Mouse (Mus musculus) embryonic facial prominence, embryonic 14.5 days (tissue): Measurements from ENCODE around the gene Foxk1. TPM values are rescaled to one million over a fixed set of nuclear protein-coding genes. Genes with fewer than 3 reads are reported as not detected.
A peak's percentile ranks its signal among the peaks of the same experiment; 100 is the strongest.

Experiments used
- ATAC-seq: fragments of 200-750 bp; cut with Nextera tagmentation; 2 replicates; pipeline ENCODE4 v1.8.0; 2017; ENCODE audit warnings: low read depth, moderate number of reproducible peaks, moderate TSS enrichment
- DNase-seq: peaks from one replicate; pipeline ENCODE4 v3.0.0-alpha.2; 2015; ENCODE audit warnings: low spot score
- H3K27ac ChIP-seq: fragments of 300-500 bp; sonication (generic); replicated peaks from 2 replicates; pipeline ENCODE4 v1.5.1; 2014; ENCODE audit warnings: low read depth, mild to moderate bottlenecking, low read length, moderate library complexity
- H3K27me3 ChIP-seq: fragments of 300-500 bp; sonication (generic); replicated peaks from 2 replicates; pipeline ENCODE4 v1.6.1; 2014; ENCODE audit warnings: low read length; ENCODE audit not compliant: control insufficient read depth, insufficient read depth
- H3K36me3 ChIP-seq: fragments of 300-500 bp; sonication (generic); 2 replicates; pipeline ENCODE4 v1.6.1; 2014; ENCODE audit warnings: low read length, mixed read lengths; ENCODE audit not compliant: control insufficient read depth, insufficient read depth
- H3K4me1 ChIP-seq: fragments of 300-500 bp; sonication (generic); 2 replicates; pipeline ENCODE4 v1.6.1; 2014; ENCODE audit warnings: antibody characterized with exemption, low read length; ENCODE audit not compliant: control insufficient read depth, insufficient read depth
- H3K4me2 ChIP-seq: fragments of 300-500 bp; sonication (generic); 2 replicates; pipeline ENCODE4 v1.6.1; 2014; ENCODE audit warnings: low read depth, mild to moderate bottlenecking, low read length, moderate library complexity, mixed read lengths
- H3K4me3 ChIP-seq: fragments of 300-500 bp; sonication (generic); 2 replicates; pipeline ENCODE4 v1.5.1; 2014; ENCODE audit warnings: low read depth, mild to moderate bottlenecking, low read length
- H3K9ac ChIP-seq: fragments of 300-500 bp; sonication (generic); 2 replicates; pipeline ENCODE4 v1.6.1; 2014; ENCODE audit warnings: low read depth, mild to moderate bottlenecking, low read length, moderate library complexity, mixed read lengths
- H3K9me3 ChIP-seq: fragments of 300-500 bp; sonication (generic); 2 replicates; pipeline ENCODE4 v1.6.1; 2016; ENCODE audit warnings: low read length; ENCODE audit not compliant: control insufficient read depth
- WGBS: fragments of 180-500 bp; shearing (Covaris S2); extraction: QIAGEN DNeasy Blood & Tissue Kit; methylation state at CpG from one replicate; pipeline ENCODE4 v1.1.7; 2014; 5-methylcytosine and 5-hydroxymethylcytosine counted together
- polyA plus RNA-seq: library from polyadenylated mRNA; unstranded; fragments of >200 nt; fragmentation: Nextera tagmentation; extraction: Ambion mirVana; gene quantifications from 2 replicates; pipeline ENCODE4 v1.2.1, GENCODE M21; 2014

Gene Foxk1
- polyA plus RNA-seq, 1 experiment from 2014 or later, result 7.5 TPM

GRCm38 (mm10) chr5:142370406-142371171 is 30.7 kb upstream of the Foxk1 start:
- no peak for DNase-seq
- Histone ChIP-seq H3K9me3 (no peaks in the 10 kb centered on the region), H3K4me3 (no peak overlapping the region), H3K27me3 (no peaks in the 10 kb centered on the region), H3K4me1 (peaks cover 25% of the 10 kb centered on the region), H3K36me3 (no peaks in the 10 kb centered on the region), H3K27ac (no peak overlapping the region), H3K9ac (no peak overlapping the region), H3K4me2 (no peak overlapping the region)
- ATAC-seq, result no peak
- 90% methylated on average over 4 of the region's 4 CpGs for WGBS

DNA sequence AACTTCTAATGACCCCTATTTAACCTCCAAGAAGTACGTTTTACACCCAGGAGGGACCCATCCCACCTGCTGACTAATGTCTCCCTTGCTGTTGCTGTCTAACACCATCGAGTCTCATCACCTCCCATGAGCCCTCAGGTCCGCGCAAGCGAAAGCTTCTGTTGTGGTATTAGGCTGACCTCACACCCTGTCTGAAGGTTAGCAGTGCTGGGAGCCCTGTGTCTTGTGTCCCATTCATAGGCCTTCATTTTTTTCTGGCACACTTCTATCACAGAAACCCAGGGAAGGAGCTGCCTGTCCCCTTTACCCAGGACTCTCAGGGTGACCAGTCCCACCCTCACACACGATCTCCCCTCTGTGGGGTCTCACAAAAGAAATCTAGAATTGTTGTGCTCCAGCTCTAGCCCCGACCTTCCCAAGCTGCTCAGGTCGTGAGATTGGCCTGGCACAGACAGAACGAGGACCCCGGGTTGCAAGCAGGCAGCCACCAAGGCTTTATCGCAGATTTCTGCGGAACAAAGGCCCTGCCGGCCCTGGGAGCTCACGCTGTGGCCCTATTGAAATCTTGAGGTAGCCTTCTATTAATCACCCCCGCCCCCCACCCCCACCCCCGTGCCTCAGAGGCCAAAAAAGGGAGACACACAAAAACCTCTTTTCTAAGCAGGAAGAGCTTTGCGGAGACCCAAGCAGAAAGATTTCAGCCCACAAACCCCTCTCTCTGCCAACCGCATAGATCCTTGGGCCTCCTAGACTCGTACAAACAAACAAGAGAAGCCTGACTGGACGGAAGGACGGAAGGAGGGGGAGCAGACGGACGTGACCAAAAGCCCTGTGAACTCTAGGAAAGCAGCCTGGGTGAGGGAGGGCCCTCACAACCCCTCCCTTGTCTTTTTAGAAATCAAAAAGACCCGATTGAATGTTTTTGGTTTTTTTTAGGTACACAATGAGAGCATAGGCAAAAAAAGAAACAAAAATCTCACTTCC is 29.8 kb upstream of the Foxk1 start:
- DNase-seq (peak; percentile 60), ATAC-seq (no peak)
- Histone ChIP-seq H3K4me3 (no peak overlapping the region), H3K9ac (peak overlapping the region; percentile 57), H3K27me3 (no peaks in the 10 kb centered on the region), H3K9me3 (no peaks in the 10 kb centered on the region), H3K4me1 (peaks cover 24% of the 10 kb centered on the region), H3K4me2 (peak overlapping the region; percentile 27), H3K36me3 (no peaks in the 10 kb centered on the region), H3K27ac (peak overlapping the region; percentile 88)
- 15% methylated on average over 24 of the region's 24 CpGs for WGBS

DNA sequence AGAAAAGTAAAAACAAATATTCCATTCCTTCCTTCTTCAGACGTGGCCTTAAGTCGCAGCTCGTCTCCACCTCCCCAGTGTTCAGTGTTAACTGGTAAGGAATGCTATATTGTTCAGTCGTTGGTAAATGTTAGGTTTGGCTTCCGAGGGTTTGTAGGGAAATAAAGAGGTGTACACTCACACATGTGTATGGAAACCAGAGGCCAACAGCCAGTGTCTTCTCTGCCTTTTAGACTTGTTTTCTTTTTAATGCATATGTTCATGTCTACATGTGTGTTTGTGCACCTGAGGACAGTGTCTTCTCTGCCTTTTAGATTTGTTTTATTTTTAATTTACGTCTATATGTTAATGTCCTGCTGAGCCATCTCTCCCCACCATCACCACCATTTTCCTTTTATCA is 29.1 kb upstream of the Foxk1 start:
- Histone ChIP-seq H3K27ac (peak overlapping the region; percentile 88), H3K4me3 (no peak overlapping the region), H3K27me3 (no peaks in the 10 kb centered on the region), H3K4me2 (no peak overlapping the region), H3K4me1 (peaks cover 21% of the 10 kb centered on the region; the same call in 1 of the 2 replicates), H3K9ac (no peak overlapping the region), H3K36me3 (no peaks in the 10 kb centered on the region), H3K9me3 (no peaks in the 10 kb centered on the region)
- ATAC-seq (no peak), DNase-seq (no peak)
- 42% methylated on average over 6 of the region's 6 CpGs for WGBS

- no peaks in the 10 kb centered on the region for H3K27me3 ChIP-seq
- no peak overlapping the region for H3K9ac ChIP-seq
- no peak overlapping the region for H3K4me3 ChIP-seq
- DNase-seq (no peak), ATAC-seq (no peak)
- H3K27ac ChIP-seq, result no peak overlapping the region
- H3K36me3 ChIP-seq, result no peaks in the 10 kb centered on the region
- H3K4me2 ChIP-seq, result no peak overlapping the region
- WGBS, result 94% methylated on average over 9 of the region's 9 CpGs
- peaks cover 17% of the 10 kb centered on the region; the same call in 1 of the 2 replicates for H3K4me1 ChIP-seq
- H3K9me3 ChIP-seq, result no peaks in the 10 kb centered on the region
These were observed 27.0 kb upstream of the Foxk1 start for GRCm38 (mm10) chr5:142374343-142374742.

DNA sequence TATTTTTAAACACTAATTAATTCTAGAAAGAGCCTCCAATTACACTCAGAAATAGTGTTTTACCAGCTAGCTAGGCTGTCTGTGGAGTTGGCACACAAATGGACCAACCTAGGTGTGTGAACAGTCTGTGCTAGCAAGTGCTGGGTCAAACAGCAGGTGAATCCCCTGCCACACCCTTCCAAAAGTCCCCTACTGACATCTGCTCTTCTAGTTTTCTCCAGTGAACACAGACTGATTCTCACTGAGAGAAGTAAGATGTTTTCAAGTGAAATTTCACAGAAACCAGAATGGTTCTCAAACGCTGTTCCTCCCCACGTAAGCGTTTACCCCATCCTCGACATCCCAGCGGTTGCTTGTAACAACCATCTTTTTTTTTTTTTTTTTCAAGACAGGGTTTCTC is 25.7 kb upstream of the Foxk1 start:
- no peak for ATAC-seq
- 98% methylated on average over 5 of the region's 5 CpGs for WGBS
- H3K27me3 ChIP-seq, result no peaks in the 10 kb centered on the region
- no peak overlapping the region for H3K4me3 ChIP-seq
- H3K4me1 ChIP-seq, result peaks cover 21% of the 10 kb centered on the region
- H3K9ac ChIP-seq, result no peak overlapping the region
- H3K9me3 ChIP-seq, result no peaks in the 10 kb centered on the region
- H3K36me3 ChIP-seq, result no peaks in the 10 kb centered on the region
- no peak for DNase-seq
- no peak overlapping the region for H3K27ac ChIP-seq
- no peak overlapping the region for H3K4me2 ChIP-seq

DNA sequence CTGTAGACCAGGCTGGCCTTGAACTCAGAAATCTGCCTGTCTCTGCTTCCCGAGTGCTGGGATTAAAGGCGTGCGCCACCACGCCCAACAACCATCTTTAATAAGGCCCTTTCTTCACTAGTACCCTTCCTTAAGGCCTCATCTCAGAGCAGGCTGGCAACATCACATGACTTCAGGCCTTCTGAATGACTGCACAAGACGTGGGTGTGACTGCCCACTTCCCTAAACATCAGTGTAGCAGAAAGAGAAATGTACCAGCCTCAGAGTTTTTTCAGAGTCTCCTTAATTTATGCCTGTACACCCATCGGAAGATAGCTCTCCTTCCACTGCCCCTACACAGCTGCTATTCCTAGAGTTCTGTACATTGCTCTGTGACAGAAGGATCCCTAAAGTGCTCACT is 25.2 kb upstream of the Foxk1 start:
- no peaks in the 10 kb centered on the region for H3K36me3 ChIP-seq
- H3K27me3 ChIP-seq, result no peaks in the 10 kb centered on the region
- WGBS, result 89% methylated on average over 6 of the region's 6 CpGs
- no peak overlapping the region for H3K4me2 ChIP-seq
- H3K9me3 ChIP-seq, result no peaks in the 10 kb centered on the region
- H3K4me1 ChIP-seq, result peaks cover 23% of the 10 kb centered on the region
- H3K27ac ChIP-seq, result no peak overlapping the region
- DNase-seq (no peak), ATAC-seq (no peak)
- H3K9ac ChIP-seq, result no peak overlapping the region
- no peak overlapping the region for H3K4me3 ChIP-seq

DNA sequence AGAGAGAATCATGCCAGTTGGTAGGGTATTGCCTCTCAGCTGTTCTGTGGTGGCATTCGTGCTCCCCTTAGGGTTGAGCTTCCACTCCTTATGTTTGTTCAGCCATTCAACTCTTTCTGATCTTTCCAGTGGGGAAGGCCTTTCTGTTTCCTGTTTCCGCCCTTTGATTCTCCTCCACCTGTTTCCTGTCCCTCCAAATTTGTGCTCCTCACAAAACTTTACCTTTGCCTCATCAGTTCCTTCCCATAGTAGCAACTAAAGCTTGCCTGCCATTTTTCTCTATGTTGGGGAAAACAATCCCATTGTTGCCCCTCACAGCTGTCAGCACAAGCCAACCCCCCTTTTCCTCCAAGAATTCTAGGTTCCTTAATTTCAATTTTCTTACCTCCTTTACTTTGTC is 23.2 kb upstream of the Foxk1 start:
- H3K9me3 ChIP-seq, result no peaks in the 10 kb centered on the region
- 83% methylated on average over 2 of the region's 2 CpGs for WGBS
- DNase-seq, result no peak

GRCm38 (mm10) chr5:142380491-142380890 is 20.8 kb upstream of the Foxk1 start:
- ATAC-seq (peak; percentile 81), DNase-seq (peak; percentile 97)
- WGBS, result 10% methylated on average over 6 of the region's 6 CpGs

More for the DNA sequence above, 23.2 kb upstream of the Foxk1 start:
- no peaks in the 10 kb centered on the region for H3K27me3 ChIP-seq
- no peak overlapping the region for H3K4me3 ChIP-seq
- H3K9ac ChIP-seq, result no peak overlapping the region
- H3K27ac ChIP-seq, result no peak overlapping the region
- no peak overlapping the region for H3K4me2 ChIP-seq
- peaks cover 8% of the 10 kb centered on the region for H3K4me1 ChIP-seq
- no peaks in the 10 kb centered on the region for H3K36me3 ChIP-seq
- no peak for ATAC-seq

More at GRCm38 (mm10) chr5:142380491-142380890, 20.8 kb upstream of the Foxk1 start:
- Histone ChIP-seq H3K27ac (peak overlapping the region; percentile 85), H3K4me2 (no peak overlapping the region), H3K4me1 (peaks cover 30% of the 10 kb centered on the region), H3K9me3 (no peaks in the 10 kb centered on the region), H3K4me3 (no peak overlapping the region), H3K27me3 (no peaks in the 10 kb centered on the region), H3K36me3 (no peaks in the 10 kb centered on the region), H3K9ac (no peak overlapping the region)
